Comparison of ENCODE assay signal across 18 mouse cellular contexts in genomic region chr12:70395061-70395460, GRCm38 (mm10). TPM values are rescaled to one million over a fixed set of nuclear protein-coding genes. Genes with fewer than 3 reads are reported as not detected.
"Had no signal": no experiment of that assay in that cellular context is flagged by ENCODE, and none has a peak within 500 bp of the region (broad histone marks: within the 10 kb centered on the region; RNA-seq: fewer than 3 reads in every experiment).

No protein-coding gene starts in this region.

- H3K4me1 ChIP-seq: kidney, embryonic 15.5 days; midbrain, embryonic 12.5 days; midbrain, embryonic 15.5 days; neural tube, embryonic 13.5 days had no signal

- H3K27ac ChIP-seq: kidney, embryonic 15.5 days; left cerebral cortex, adult 2 months; liver, embryonic 14.5 days; macrophage; midbrain, embryonic 12.5 days; midbrain, embryonic 15.5 days; neural tube, embryonic 13.5 days had no signal

- ATAC-seq: liver, postnatal 0 days; lung, postnatal 0 days; midbrain, embryonic 15.5 days had no signal

- H3K4me2 ChIP-seq: kidney, embryonic 15.5 days; lung, embryonic 14.5 days; midbrain, embryonic 12.5 days; midbrain, embryonic 15.5 days; neural tube, embryonic 13.5 days had no signal

- H3K4me3 ChIP-seq: kidney, embryonic 15.5 days; left cerebral cortex, adult 2 months; midbrain, embryonic 12.5 days; midbrain, embryonic 15.5 days; neural tube, embryonic 13.5 days had no signal

- H3K9ac ChIP-seq: kidney, embryonic 15.5 days; liver, embryonic 14.5 days; liver, postnatal 0 days; lung, embryonic 14.5 days; midbrain, embryonic 12.5 days; midbrain, embryonic 15.5 days; neural tube, embryonic 13.5 days had no signal

- DNase-seq: kidney, adult 8-10 months; kidney, postnatal 10 days; kidney, postnatal 36 days; layer of hippocampus, postnatal 36 days; liver, postnatal 0 days; lung, embryonic 14.5 days; retina, postnatal 1 day; right cerebral cortex, postnatal 25 days; thymus, postnatal 25 days had no signal

- H3K36me3 ChIP-seq: kidney, embryonic 15.5 days; midbrain, embryonic 12.5 days; midbrain, embryonic 15.5 days; neural tube, embryonic 13.5 days had no signal

- H3K9me3 ChIP-seq: kidney, embryonic 15.5 days; midbrain, embryonic 12.5 days; midbrain, embryonic 15.5 days; neural tube, embryonic 13.5 days had no signal

- H3K27me3 ChIP-seq: kidney, embryonic 15.5 days; midbrain, embryonic 12.5 days; midbrain, embryonic 15.5 days; neural tube, embryonic 13.5 days had no signal

RNA-seq across cellular contexts. Expression of gene Trim9, which starts 47.6 kb away (rescaled TPM):
- total RNA-seq: liver, adult 2 months had no signal
- polyA plus RNA-seq: liver, adult 2 months had no signal
